Mouse (Mus musculus) stomach, embryonic 16.5 days (tissue): Measurements from ENCODE around the gene Ski. TPM values are rescaled to one million over a fixed set of nuclear protein-coding genes. Genes with fewer than 3 reads are reported as not detected.

Experiments used
- ATAC-seq: fragments of 200-750 bp; cut with Nextera tagmentation; 2 replicates; pipeline ENCODE4 v1.8.0; 2017; ENCODE audit warnings: moderate number of reproducible peaks, moderate TSS enrichment; ENCODE audit not compliant: insufficient read depth, low FRiP score
- H3K27ac ChIP-seq: fragments of 300-500 bp; sonication (generic); 2 replicates; pipeline ENCODE4 v1.5.1; 2014; ENCODE audit warnings: low read length
- H3K27me3 ChIP-seq: fragments of 300-500 bp; sonication (generic); 2 replicates; pipeline ENCODE4 v1.6.1; 2014; ENCODE audit warnings: low read length, control low read depth, mixed read lengths; ENCODE audit not compliant: control insufficient read depth, insufficient read depth
- H3K36me3 ChIP-seq: fragments of 300-500 bp; sonication (generic); 2 replicates; pipeline ENCODE4 v1.6.1; 2014; ENCODE audit warnings: low read length; ENCODE audit not compliant: control insufficient read depth, insufficient read depth
- H3K4me1 ChIP-seq: fragments of 300-500 bp; sonication (generic); 2 replicates; pipeline ENCODE4 v1.6.1; 2014; ENCODE audit warnings: low read length, control low read depth, mixed read lengths; ENCODE audit not compliant: control insufficient read depth, insufficient read depth
- H3K4me2 ChIP-seq: fragments of 300-500 bp; sonication (generic); 2 replicates; pipeline ENCODE4 v1.6.1; 2014; ENCODE audit warnings: low read depth, low read length, mixed read lengths
- H3K4me3 ChIP-seq: fragments of 300-500 bp; sonication (generic); replicated peaks from 2 replicates; pipeline ENCODE4 v1.5.1; 2014; ENCODE audit warnings: mild to moderate bottlenecking, low read length
- H3K9ac ChIP-seq: fragments of 300-500 bp; sonication (generic); 2 replicates; pipeline ENCODE4 v1.6.1; 2014; ENCODE audit warnings: low read length
- H3K9me3 ChIP-seq: fragments of 300-500 bp; sonication (generic); replicated peaks from 2 replicates; pipeline ENCODE4 v1.6.1; 2016; ENCODE audit warnings: low read length, control low read depth; ENCODE audit not compliant: control insufficient read depth
- WGBS: fragments of 180-500 bp; shearing (Covaris S2); extraction: QIAGEN DNeasy Blood & Tissue Kit; methylation state at CpG from one replicate; pipeline ENCODE4 v1.1.7; 2014; 5-methylcytosine and 5-hydroxymethylcytosine counted together
- polyA plus RNA-seq: library from polyadenylated mRNA; unstranded; fragments of >200 nt; fragmentation: Nextera tagmentation; extraction: Ambion mirVana; gene quantifications from 2 replicates; pipeline ENCODE4 v1.2.1, GENCODE M21; 2015

Gene Ski
- polyA plus RNA-seq, 1 experiment from 2014 or later, result 17.9 TPM

GRCm38 (mm10) chr4:155209079-155209478 lies 13.3 kb downstream of the Ski start:
- no peaks in the 10 kb centered on the region for H3K27me3 ChIP-seq
- H3K4me3 ChIP-seq, result no peak overlapping the region
- H3K4me1 ChIP-seq, result peaks cover 51% of the 10 kb centered on the region
- no peaks in the 10 kb centered on the region for H3K36me3 ChIP-seq
- no peaks in the 10 kb centered on the region for H3K9me3 ChIP-seq
- no peak for ATAC-seq
- H3K27ac ChIP-seq, result no peak overlapping the region
- H3K4me2 ChIP-seq, result no peak overlapping the region
- no peak overlapping the region for H3K9ac ChIP-seq

GRCm38 (mm10) chr4:155208613-155209012 lies 13.8 kb downstream of the Ski start:
- Histone ChIP-seq H3K27me3 (no peaks in the 10 kb centered on the region), H3K4me1 (peaks cover 47% of the 10 kb centered on the region), H3K9ac (0 out of 2 replicates have a peak overlapping the region, but pooled peaks have one; percentile 4), H3K27ac (no peak overlapping the region), H3K9me3 (no peaks in the 10 kb centered on the region), H3K36me3 (no peaks in the 10 kb centered on the region), H3K4me2 (no peak overlapping the region), H3K4me3 (no peak overlapping the region)
- WGBS, result 52% methylated on average over 7 of the region's 7 CpGs
- no peak for ATAC-seq

- no peak for ATAC-seq
- no peak overlapping the region for H3K4me3 ChIP-seq
- H3K27ac ChIP-seq, result peak overlapping the region; percentile 36; the same call in 1 of the 2 replicates
- WGBS, result 61% methylated on average over 3 of the region's 3 CpGs
- H3K9me3 ChIP-seq, result no peaks in the 10 kb centered on the region
- no peaks in the 10 kb centered on the region for H3K36me3 ChIP-seq
- H3K4me2 ChIP-seq, result no peak overlapping the region
- H3K9ac ChIP-seq, result 0 out of 2 replicates have a peak overlapping the region, but pooled peaks have one; percentile 5
- H3K4me1 ChIP-seq, result peaks cover 51% of the 10 kb centered on the region
- H3K27me3 ChIP-seq, result no peaks in the 10 kb centered on the region
These were observed 14.6 kb downstream of the Ski start for GRCm38 (mm10) chr4:155207841-155208240.

GRCm38 (mm10) chr4:155206498-155206897 lies 15.9 kb downstream of the Ski start:
- Histone ChIP-seq H3K36me3 (no peaks in the 10 kb centered on the region), H3K4me3 (no peak overlapping the region), H3K27me3 (no peaks in the 10 kb centered on the region), H3K4me2 (no peak overlapping the region), H3K9ac (no peak overlapping the region), H3K9me3 (no peaks in the 10 kb centered on the region), H3K27ac (peak overlapping the region; percentile 50; the same call in 1 of the 2 replicates), H3K4me1 (peaks cover 63% of the 10 kb centered on the region)
- 51% methylated on average over 7 of the region's 8 CpGs for WGBS
- no peak for ATAC-seq

GRCm38 (mm10) chr4:155205919-155206318 lies 16.5 kb downstream of the Ski start:
- Histone ChIP-seq H3K4me2 (peak overlapping the region; percentile 19; the same call in 1 of the 2 replicates), H3K27ac (peak overlapping the region; percentile 69)
- ATAC-seq, result peak; percentile 80; the same call in 1 of the 2 replicates

GRCm38 (mm10) chr4:155201764-155202163 lies 20.6 kb downstream of the Ski start:
- Histone ChIP-seq H3K27ac (no peak overlapping the region), H3K9me3 (no peaks in the 10 kb centered on the region), H3K36me3 (no peaks in the 10 kb centered on the region; the same call in 1 of the 2 replicates), H3K4me1 (peaks cover 74% of the 10 kb centered on the region), H3K4me3 (no peak overlapping the region), H3K9ac (no peak overlapping the region), H3K27me3 (no peaks in the 10 kb centered on the region), H3K4me2 (no peak overlapping the region)
- no peak for ATAC-seq
- WGBS, result 80% methylated on average over 7 of the region's 7 CpGs

More at GRCm38 (mm10) chr4:155205919-155206318, 16.5 kb downstream of the Ski start:
- Histone ChIP-seq H3K36me3 (no peaks in the 10 kb centered on the region), H3K9ac (no peak overlapping the region), H3K9me3 (no peaks in the 10 kb centered on the region), H3K4me1 (peaks cover 69% of the 10 kb centered on the region), H3K27me3 (no peaks in the 10 kb centered on the region), H3K4me3 (no peak overlapping the region)
- WGBS, result 54% methylated on average over 6 of the region's 6 CpGs

- Histone ChIP-seq H3K36me3 (no peaks in the 10 kb centered on the region; the same call in 1 of the 2 replicates), H3K4me3 (no peak overlapping the region), H3K27me3 (no peaks in the 10 kb centered on the region), H3K9me3 (no peaks in the 10 kb centered on the region), H3K4me1 (peaks cover 74% of the 10 kb centered on the region), H3K9ac (no peak overlapping the region), H3K4me2 (no peak overlapping the region), H3K27ac (0 out of 2 replicates have a peak overlapping the region, but pooled peaks have one; percentile 52)
- no peak for ATAC-seq
- 76% methylated on average over 3 of the region's 3 CpGs for WGBS
These were observed 21.5 kb downstream of the Ski start for GRCm38 (mm10) chr4:155200861-155201390.

- Histone ChIP-seq H3K36me3 (no peaks in the 10 kb centered on the region; the same call in 1 of the 2 replicates), H3K9ac (no peak overlapping the region), H3K4me3 (no peak overlapping the region), H3K27ac (peak overlapping the region; percentile 31; the same call in 1 of the 2 replicates), H3K27me3 (no peaks in the 10 kb centered on the region), H3K4me2 (no peak overlapping the region), H3K4me1 (peaks cover 72% of the 10 kb centered on the region), H3K9me3 (no peaks in the 10 kb centered on the region)
- ATAC-seq, result peak; percentile 74; the same call in 1 of the 2 replicates
- WGBS, result 17% methylated on average over 6 of the region's 6 CpGs
These were observed 24.7 kb downstream of the Ski start for GRCm38 (mm10) chr4:155197726-155198125.

GRCm38 (mm10) chr4:155195204-155195603 lies 27.2 kb downstream of the Ski start:
- no peaks in the 10 kb centered on the region for H3K27me3 ChIP-seq
- H3K9me3 ChIP-seq, result no peaks in the 10 kb centered on the region
- no peaks in the 10 kb centered on the region for H3K36me3 ChIP-seq
- no peak for ATAC-seq
- no peak overlapping the region for H3K9ac ChIP-seq
- H3K27ac ChIP-seq, result no peak overlapping the region
- no peak overlapping the region for H3K4me3 ChIP-seq
- 78% methylated on average over 9 of the region's 9 CpGs for WGBS
- peaks cover 63% of the 10 kb centered on the region for H3K4me1 ChIP-seq
- H3K4me2 ChIP-seq, result no peak overlapping the region
